Mouse (Mus musculus): ENCODE data around the gene Hoxd10. TPM values are rescaled to one million over a fixed set of nuclear protein-coding genes. Genes with fewer than 3 reads are reported as not detected.
A peak's percentile ranks its signal among the peaks of the same experiment; 100 is the strongest.

Gene Hoxd10
- polyA plus RNA-seq, 1 experiment from 2014 or later, result not detected

GRCm38 (mm10) chr2:74731799-74732512 lies 40.2 kb downstream of the Hoxd10 start:
- H3K4me2 ChIP-seq, result no peak overlapping the region
- peaks cover 97% of the 10 kb centered on the region for H3K27me3 ChIP-seq
- H3K9me3 ChIP-seq (replicated peaks), result no peaks in the 10 kb centered on the region
- ATAC-seq (replicated peaks; ENCODE audit: insufficient number of reproducible peaks, insufficient read depth, low FRiP score, low read depth), result no peak
- peaks cover 23% of the 10 kb centered on the region for H3K4me1 ChIP-seq (replicated peaks)
- no peak overlapping the region for H3K27ac ChIP-seq
- no peak overlapping the region for H3K4me3 ChIP-seq
- 9% methylated on average over 9 of the region's 9 CpGs for WGBS
- H3K9ac ChIP-seq, result no peak overlapping the region
- no peaks in the 10 kb centered on the region for H3K36me3 ChIP-seq

GRCm38 (mm10) chr2:74732513-74733316 lies 41.0 kb downstream of the Hoxd10 start:
- no peaks in the 10 kb centered on the region for H3K36me3 ChIP-seq
- ATAC-seq (replicated peaks; ENCODE audit: insufficient number of reproducible peaks, insufficient read depth, low FRiP score, low read depth), result no peak
- H3K27ac ChIP-seq, result no peak overlapping the region
- H3K27me3 ChIP-seq, result peaks cover 97% of the 10 kb centered on the region
- H3K4me2 ChIP-seq, result peak overlapping the region; percentile 36; the same call in 1 of the 2 replicates
- H3K9ac ChIP-seq, result no peak overlapping the region
- WGBS, result 1% methylated on average over 52 of the region's 52 CpGs
- peak overlapping the region; percentile 22 for H3K4me3 ChIP-seq
- H3K4me1 ChIP-seq (replicated peaks), result peaks cover 16% of the 10 kb centered on the region
- no peaks in the 10 kb centered on the region for H3K9me3 ChIP-seq (replicated peaks)

GRCm38 (mm10) chr2:74733317-74733661 lies 41.6 kb downstream of the Hoxd10 start:
- Histone ChIP-seq H3K4me1 (replicated peaks) (peaks cover 16% of the 10 kb centered on the region), H3K9ac (no peak overlapping the region), H3K36me3 (no peaks in the 10 kb centered on the region), H3K27me3 (peaks cover 97% of the 10 kb centered on the region), H3K4me2 (no peak overlapping the region; the same call in 1 of the 2 replicates), H3K4me3 (no peak overlapping the region), H3K27ac (no peak overlapping the region), H3K9me3 (replicated peaks) (no peaks in the 10 kb centered on the region)
- no peak for ATAC-seq (replicated peaks; ENCODE audit: insufficient number of reproducible peaks, insufficient read depth, low FRiP score, low read depth)
- 3% methylated on average over 10 of the region's 16 CpGs for WGBS

GRCm38 (mm10) chr2:74733765-74734164 lies 42.0 kb downstream of the Hoxd10 start:
- no peaks in the 10 kb centered on the region for H3K36me3 ChIP-seq
- 3% methylated on average over 6 of the region's 6 CpGs for WGBS
- no peak overlapping the region for H3K27ac ChIP-seq
- no peaks in the 10 kb centered on the region for H3K9me3 ChIP-seq (replicated peaks)
- no peak overlapping the region for H3K4me2 ChIP-seq
- H3K4me1 ChIP-seq (replicated peaks), result peaks cover 16% of the 10 kb centered on the region
- peaks cover 97% of the 10 kb centered on the region for H3K27me3 ChIP-seq
- no peak overlapping the region for H3K4me3 ChIP-seq
- no peak overlapping the region for H3K9ac ChIP-seq
- ATAC-seq (replicated peaks; ENCODE audit: insufficient number of reproducible peaks, insufficient read depth, low FRiP score, low read depth), result no peak

- no peak overlapping the region for H3K4me3 ChIP-seq
- H3K9me3 ChIP-seq (replicated peaks), result no peaks in the 10 kb centered on the region
- H3K27me3 ChIP-seq, result peaks cover 97% of the 10 kb centered on the region
- H3K4me2 ChIP-seq, result no peak overlapping the region
- H3K9ac ChIP-seq, result no peak overlapping the region
- H3K36me3 ChIP-seq, result no peaks in the 10 kb centered on the region
- 6% methylated on average over 13 of the region's 13 CpGs for WGBS
- ATAC-seq (replicated peaks; ENCODE audit: insufficient number of reproducible peaks, insufficient read depth, low FRiP score, low read depth), result no peak
- no peak overlapping the region for H3K27ac ChIP-seq
- H3K4me1 ChIP-seq (replicated peaks), result peaks cover 16% of the 10 kb centered on the region
These were observed 42.7 kb downstream of the Hoxd10 start for GRCm38 (mm10) chr2:74734451-74734850.

- Histone ChIP-seq H3K4me3 (no peak overlapping the region), H3K4me2 (no peak overlapping the region), H3K27ac (no peak overlapping the region), H3K27me3 (peaks cover 99% of the 10 kb centered on the region), H3K36me3 (no peaks in the 10 kb centered on the region), H3K9ac (no peak overlapping the region), H3K4me1 (replicated peaks) (peaks cover 17% of the 10 kb centered on the region), H3K9me3 (replicated peaks) (no peaks in the 10 kb centered on the region)
- no peak for ATAC-seq (replicated peaks; ENCODE audit: insufficient number of reproducible peaks, insufficient read depth, low FRiP score, low read depth)
- 4% methylated on average over 27 of the region's 27 CpGs for WGBS
These were observed 43.5 kb downstream of the Hoxd10 start for GRCm38 (mm10) chr2:74734996-74735811.

GRCm38 (mm10) chr2:74735851-74736687 lies 44.3 kb downstream of the Hoxd10 start:
- no peaks in the 10 kb centered on the region for H3K9me3 ChIP-seq (replicated peaks)
- peaks cover 98% of the 10 kb centered on the region for H3K27me3 ChIP-seq
- 3% methylated on average over 42 of the region's 42 CpGs for WGBS
- peak overlapping the region; percentile 43 for H3K4me2 ChIP-seq
- H3K9ac ChIP-seq, result no peak overlapping the region
- ATAC-seq (replicated peaks; ENCODE audit: insufficient number of reproducible peaks, insufficient read depth, low FRiP score, low read depth), result no peak
- no peaks in the 10 kb centered on the region for H3K36me3 ChIP-seq
- peaks cover 21% of the 10 kb centered on the region for H3K4me1 ChIP-seq (replicated peaks)
- H3K4me3 ChIP-seq, result peak overlapping the region; percentile 24
- H3K27ac ChIP-seq, result no peak overlapping the region

GRCm38 (mm10) chr2:74736688-74737577 lies 45.2 kb downstream of the Hoxd10 start:
- Histone ChIP-seq H3K4me1 (replicated peaks) (peaks cover 21% of the 10 kb centered on the region), H3K36me3 (no peaks in the 10 kb centered on the region), H3K4me2 (no peak overlapping the region), H3K4me3 (peak overlapping the region; percentile 24), H3K9me3 (replicated peaks) (no peaks in the 10 kb centered on the region), H3K9ac (no peak overlapping the region), H3K27me3 (peaks cover 98% of the 10 kb centered on the region), H3K27ac (no peak overlapping the region)
- ATAC-seq (replicated peaks; ENCODE audit: insufficient number of reproducible peaks, insufficient read depth, low FRiP score, low read depth), result no peak
- WGBS, result 7% methylated on average over 15 of the region's 15 CpGs

- no peaks in the 10 kb centered on the region for H3K36me3 ChIP-seq
- peaks cover 98% of the 10 kb centered on the region for H3K27me3 ChIP-seq
- H3K4me2 ChIP-seq, result no peak overlapping the region
- no peak overlapping the region for H3K27ac ChIP-seq
- H3K9me3 ChIP-seq (replicated peaks), result no peaks in the 10 kb centered on the region
- WGBS, result 8% methylated on average over 7 of the region's 7 CpGs
- H3K9ac ChIP-seq, result no peak overlapping the region
- no peak for ATAC-seq (replicated peaks; ENCODE audit: insufficient number of reproducible peaks, insufficient read depth, low FRiP score, low read depth)
- H3K4me1 ChIP-seq (replicated peaks), result peaks cover 19% of the 10 kb centered on the region
- H3K4me3 ChIP-seq, result no peak overlapping the region
These were observed 45.9 kb downstream of the Hoxd10 start for GRCm38 (mm10) chr2:74737578-74738070.

All from heart, embryonic 15.5 days (tissue).